Mouse (Mus musculus) CH12.LX (cell line): ENCODE measurements around the gene Mllt10. TPM values are rescaled to one million over a fixed set of nuclear protein-coding genes. Genes with fewer than 3 reads are reported as not detected.
A peak's percentile ranks its signal among the peaks of the same experiment; 100 is the strongest.

Experiments used
- DNase-seq: peaks from one replicate; pipeline ENCODE4 v3.0.0-alpha.2; 2013; ENCODE audit errors: extremely low read depth
- H3K27ac ChIP-seq: 2 replicates; pipeline ENCODE4 v1.5.1; 2012; ENCODE audit warnings: low read depth, mild to moderate bottlenecking, control low read depth, moderate library complexity; ENCODE audit not compliant: insufficient read depth
- H3K27me3 ChIP-seq: replicated peaks from 2 replicates; pipeline ENCODE3; 2012; ENCODE audit warnings: inconsistent platforms
- H3K36me3 ChIP-seq, 2 experiments: replicated peaks in 1 of 2; 2 replicates each; pipeline versions ENCODE3 to v1.6.1; 2012; ENCODE audit warnings: inconsistent platforms in 1 of 2, low read length in 1 of 2, mild to moderate bottlenecking in 1 of 2, mixed read lengths in 1 of 2, moderate library complexity in 1 of 2; ENCODE audit not compliant: control insufficient read depth in 1 of 2, insufficient read depth in 1 of 2
- H3K4me1 ChIP-seq, 2 experiments: 2 replicates each; pipeline ENCODE4 v1.6.1; 2012; ENCODE audit warnings: inconsistent platforms in 1 of 2, moderate library complexity in 1 of 2; ENCODE audit not compliant: insufficient read depth in 2 of 2, control insufficient read depth in 1 of 2
- H3K4me2 ChIP-seq: 2 replicates; pipeline ENCODE4 v1.6.1; 2012; ENCODE audit warnings: low read depth, mild to moderate bottlenecking, control low read depth; ENCODE audit not compliant: poor library complexity, insufficient read depth, severe bottlenecking
- H3K4me3 ChIP-seq, 3 experiments: fragments of 150-350 bp in 1 of 3; sonication (generic) in 1 of 3; replicated peaks in 1 of 3; 2 replicates each; pipeline versions ENCODE3 to v1.5.1; 2011 to 2012; ENCODE audit warnings: low read depth in 2 of 3, low read length in 2 of 3, mild to moderate bottlenecking in 2 of 3, moderate library complexity in 2 of 3, control low read depth in 1 of 3, improper control_type of control experiment in 1 of 3, inconsistent platforms in 1 of 3, mixed read lengths in 1 of 3; ENCODE audit not compliant: poor library complexity in 1 of 3
- H3K79me2 ChIP-seq: replicated peaks from 2 replicates; pipeline ENCODE4 v1.6.1; 2012; ENCODE audit warnings: mild to moderate bottlenecking, moderate library complexity; ENCODE audit not compliant: control insufficient read depth, poor library complexity, insufficient read depth, severe bottlenecking; ENCODE audit errors: extremely low read depth
- H3K9ac ChIP-seq: 2 replicates; pipeline ENCODE4 v1.6.1; 2012; ENCODE audit warnings: low read depth, mild to moderate bottlenecking, control low read depth, moderate library complexity; ENCODE audit not compliant: insufficient read depth
- H3K9me3 ChIP-seq: replicated peaks from 2 replicates; pipeline ENCODE3; 2012; ENCODE audit warnings: low read length, inconsistent platforms, mixed read lengths
- BHLHE40 ChIP-seq: IDR thresholded peaks from 2 replicates; pipeline ENCODE4 v1.6.1; 2011; ENCODE audit warnings: mild to moderate bottlenecking, low read depth, low read length, improper control_type of control experiment
- CTCF ChIP-seq, 2 experiments: IDR thresholded peaks in 1 of 2; conservative IDR thresholded peaks in 1 of 2; 2 replicates each; pipeline ENCODE4 v1.5.1; 2011 to 2012; ENCODE audit warnings: low read depth in 2 of 2, low read length in 2 of 2, improper control_type of control experiment in 1 of 2, inconsistent platforms in 1 of 2, mild to moderate bottlenecking in 1 of 2, moderate library complexity in 1 of 2
- E2F4 ChIP-seq: IDR thresholded peaks from 2 replicates; pipeline ENCODE4 v1.6.1; 2011; ENCODE audit warnings: low read depth, low read length, improper control_type of control experiment; ENCODE audit not compliant: insufficient replicate concordance
- ELF1 ChIP-seq: IDR thresholded peaks from 2 replicates; pipeline ENCODE4 v1.6.1; 2014; ENCODE audit warnings: low read depth, mild to moderate bottlenecking, inconsistent platforms, low read length, improper control_type of control experiment
- EP300 ChIP-seq: IDR thresholded peaks from 2 replicates; pipeline ENCODE4 v1.6.1; 2011; ENCODE audit warnings: low read length, improper control_type of control experiment
- ETS1 ChIP-seq: conservative IDR thresholded peaks from 2 replicates; pipeline ENCODE4 v1.6.1; 2012; ENCODE audit warnings: low read depth, mild to moderate bottlenecking, inconsistent platforms, low read length, improper control_type of control experiment, moderate library complexity
- GABPA ChIP-seq: IDR thresholded peaks from 2 replicates; pipeline ENCODE4 v1.6.1; 2012; ENCODE audit warnings: low read depth, low read length, improper control_type of control experiment, inconsistent platforms; ENCODE audit not compliant: insufficient replicate concordance
- JUN ChIP-seq: IDR thresholded peaks from 2 replicates; pipeline ENCODE4 v1.6.1; 2011; ENCODE audit warnings: low read depth, mild to moderate bottlenecking, low read length, improper control_type of control experiment, moderate library complexity; ENCODE audit not compliant: insufficient read depth
- JUND ChIP-seq: conservative IDR thresholded peaks from 2 replicates; pipeline ENCODE4 v1.6.1; 2011; ENCODE audit warnings: low read depth, low read length, improper control_type of control experiment
- MAX ChIP-seq: IDR thresholded peaks from 2 replicates; pipeline ENCODE4 v1.6.1; 2011; ENCODE audit warnings: low read length, improper control_type of control experiment
- MEF2A ChIP-seq: IDR thresholded peaks from 2 replicates; pipeline ENCODE4 v1.6.1; 2014; ENCODE audit warnings: low read depth, mild to moderate bottlenecking, inconsistent platforms, low read length, improper control_type of control experiment, borderline replicate concordance
- MXI1 ChIP-seq: IDR thresholded peaks from 2 replicates; pipeline ENCODE4 v1.6.1; 2011; ENCODE audit warnings: mild to moderate bottlenecking, low read depth, low read length, improper control_type of control experiment
- NELFE ChIP-seq: IDR thresholded peaks from 2 replicates; pipeline ENCODE4 v1.6.1; 2011; ENCODE audit warnings: low read depth, low read length, improper control_type of control experiment
- PAX5 ChIP-seq: IDR thresholded peaks from 2 replicates; pipeline ENCODE4 v1.6.1; 2012; ENCODE audit warnings: low read length, inconsistent platforms, mixed read lengths
- POLR2AphosphoS2 ChIP-seq: IDR thresholded peaks from 2 replicates; pipeline ENCODE4 v1.6.1; 2011; ENCODE audit warnings: low read depth, low read length, improper control_type of control experiment
- SMC3 ChIP-seq: IDR thresholded peaks from 2 replicates; pipeline ENCODE4 v1.6.1; 2011; ENCODE audit warnings: low read depth, low read length, improper control_type of control experiment
- TBP ChIP-seq: conservative IDR thresholded peaks from 2 replicates; pipeline ENCODE4 v1.6.1; 2011; ENCODE audit warnings: low read depth, low read length, improper control_type of control experiment
- TCF12 ChIP-seq: IDR thresholded peaks from 2 replicates; pipeline ENCODE4 v1.6.1; 2014; ENCODE audit warnings: low read depth, mild to moderate bottlenecking, inconsistent platforms, low read length, improper control_type of control experiment
- ZC3H11A ChIP-seq: IDR thresholded peaks from 2 replicates; pipeline ENCODE4 v1.6.1; 2012; ENCODE audit warnings: low read depth, mild to moderate bottlenecking, inconsistent platforms, low read length, improper control_type of control experiment
- ZKSCAN1 ChIP-seq: IDR thresholded peaks from 2 replicates; pipeline ENCODE4 v1.6.1; 2012; ENCODE audit warnings: low read depth, inconsistent platforms, low read length, improper control_type of control experiment, borderline replicate concordance
- ZMIZ1 ChIP-seq: IDR thresholded peaks from 2 replicates; pipeline ENCODE4 v1.6.1; 2012; ENCODE audit warnings: low read depth, mild to moderate bottlenecking, inconsistent platforms, low read length, improper control_type of control experiment
- ZNF384 ChIP-seq: IDR thresholded peaks from 2 replicates; pipeline ENCODE4 v1.6.1; 2012; ENCODE audit warnings: low read depth, low read length, improper control_type of control experiment, inconsistent platforms
- dilution Hi-C: fragments of 300-500 bp; cut with MboI; formaldehyde crosslinking; loops from 2 replicates; pipeline ENCODE4 v1.14.3; 2020; ENCODE audit warnings: low sequenced_read_pairs; ENCODE audit not compliant: extremely low pct_unique_long_range_greater_than_20kb, extremely low pct_ligation_motif_present
- in situ Hi-C: fragments of 300-500 bp; cut with MboI; formaldehyde crosslinking; loops from 3 replicates; pipeline ENCODE4 v1.14.3; 2019; ENCODE audit warnings: low sequenced_read_pairs, low pct_ligation_motif_present, low pct_unique_long_range_greater_than_20kb, mixed read lengths
- polyA plus RNA-seq: library from polyadenylated mRNA; unstranded; fragments of >175 nt; gene quantifications from 2 replicates; pipeline ENCODE4 v1.2.1, GENCODE M21; 2012; ENCODE audit warnings: low read depth; ENCODE audit not compliant: insufficient read length
- total RNA-seq, 2 experiments: library from RNA; depleted of rRNA; stranded (reverse); fragments of 300-350 nt in 1 of 2; fragments of >200 nt in 1 of 2; gene quantifications; 2 replicates each; pipeline ENCODE4 v1.2.3; 2012 to 2014

Mllt10 gene
- total and polyA plus RNA-seq, 3 experiments = 22.0 to 39.2 (median 27.2) TPM

DNA sequence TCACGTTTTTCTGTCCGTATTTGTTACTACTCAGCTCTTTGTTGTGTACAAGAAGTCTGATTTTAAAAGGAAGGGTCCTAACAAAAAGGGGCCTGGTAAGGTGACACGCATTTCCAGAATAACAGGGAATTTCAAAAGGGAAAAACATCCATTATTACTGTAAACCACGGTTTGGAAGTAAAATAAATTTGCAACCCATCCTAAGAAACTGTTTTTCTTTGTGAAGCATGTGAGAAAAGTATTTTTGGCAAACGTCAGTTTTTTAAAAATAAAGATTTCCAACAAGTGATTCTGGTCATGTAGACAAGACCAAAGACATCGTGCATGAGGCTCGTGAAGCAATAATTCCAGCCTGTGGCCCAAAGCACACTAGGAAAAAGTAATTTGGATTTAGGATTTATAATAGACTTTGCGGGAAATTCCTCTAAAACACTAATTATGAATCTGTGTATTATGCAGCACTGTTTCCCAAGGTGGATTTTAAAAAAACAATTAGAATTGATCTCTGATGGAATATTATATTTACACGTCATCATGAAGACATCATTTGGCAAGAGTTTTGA, 3.2 kb downstream of the Mllt10 start:
- H3K36me3 ChIP-seq = no peaks in the 10 kb centered on the region
- dilution Hi-C loops = no loop called here
- peaks cover 8% of the 10 kb centered on the region for H3K79me2 ChIP-seq
- peak overlapping the region; percentile 96 for H3K9ac ChIP-seq
- peak overlapping the region; percentile 65 to 69 (median 67) for H3K4me3 ChIP-seq
- no peaks in the 10 kb centered on the region for H3K9me3 ChIP-seq
- TF ChIP-seq GABPA = no peak
- no peak for TF ChIP-seq MAX
- no peak; the same call in 1 of the 2 replicates for TF ChIP-seq EP300
- TF ChIP-seq ZKSCAN1 = no peak
- no peak for TF ChIP-seq ETS1
- TF ChIP-seq JUN = no peak
- no peak for TF ChIP-seq MXI1
- TF ChIP-seq ZC3H11A = no peak
- TF ChIP-seq SMC3 = no peak
- TF ChIP-seq ELF1 = no peak
- TF ChIP-seq NELFE = no peak
- TF ChIP-seq ZNF384 = no peak
- no peak for TF ChIP-seq BHLHE40
- TF ChIP-seq ZMIZ1 = no peak
- no peak for TF ChIP-seq TBP
- TF ChIP-seq CTCF (conservative IDR thresholded peaks at IDR 0.05 in 1 of 2, IDR thresholded peaks at IDR 0.05 in 1 of 2; ENCODE audit: low read depth in 2 of 2, low read length in 2 of 2) = no peak
- TF ChIP-seq PAX5 = no peak
- no peak for TF ChIP-seq JUND
- TF ChIP-seq E2F4 = no peak
- in situ Hi-C loops = no loop called here
- peak overlapping the region; percentile 63; the same call in 1 of the 2 replicates for H3K4me2 ChIP-seq
- no peak overlapping the region; the same call in 1 of the 2 replicates for H3K27ac ChIP-seq
- no peaks in the 10 kb centered on the region for H3K27me3 ChIP-seq
- peaks cover 0 to 21% of the 10 kb centered on the region in 2 experiments; a peak in 2 of 4 replicates for H3K4me1 ChIP-seq
- no peak for DNase-seq

DNA sequence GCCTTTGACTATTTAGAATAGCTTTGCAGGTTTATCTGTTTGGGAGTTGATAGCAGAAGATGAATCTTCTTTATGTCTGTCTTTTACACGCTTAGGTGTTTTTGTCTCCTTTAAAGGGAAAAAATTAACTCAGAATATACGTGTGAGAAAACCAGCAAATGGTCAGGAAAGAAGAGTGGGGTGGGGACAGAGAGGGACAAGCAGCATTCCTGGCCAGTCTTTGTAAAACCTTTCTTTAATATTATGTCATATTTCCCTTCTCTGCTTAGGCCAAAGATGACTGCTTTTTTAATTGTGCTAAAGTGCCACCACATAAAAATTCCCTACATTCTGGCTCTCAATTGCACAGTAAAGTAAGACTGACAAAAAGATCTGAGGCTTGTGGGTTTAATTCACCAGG, 4.0 kb downstream of the Mllt10 start:
- no peak for DNase-seq
- no peak overlapping the region for H3K27ac ChIP-seq
- no peaks in the 10 kb centered on the region for H3K36me3 ChIP-seq
- H3K4me3 ChIP-seq = no peak overlapping the region
- dilution Hi-C loops (no loop called here), in situ Hi-C loops (no loop called here)
- H3K9ac ChIP-seq = peak overlapping the region; percentile 96
- no peak for TF ChIP-seq POLR2AphosphoS2
- TF ChIP-seq TCF12 = no peak
- no peak for TF ChIP-seq NELFE
- 0 out of 2 replicates have a peak, but pooled peaks have one; percentile 7 for TF ChIP-seq MXI1
- no peak for TF ChIP-seq MEF2A
- TF ChIP-seq CTCF (conservative IDR thresholded peaks at IDR 0.05 in 1 of 2, IDR thresholded peaks at IDR 0.05 in 1 of 2; ENCODE audit: low read depth in 2 of 2, low read length in 2 of 2) = no peak
- no peak for TF ChIP-seq PAX5
- TF ChIP-seq, all 38 proteins: peak for 1
- peak overlapping the region; percentile 71; the same call in 1 of the 2 replicates for H3K4me2 ChIP-seq
- peaks cover 8% of the 10 kb centered on the region for H3K79me2 ChIP-seq
- peaks cover 0 to 21% of the 10 kb centered on the region in 2 experiments; a peak in 2 of 4 replicates for H3K4me1 ChIP-seq
- H3K9me3 ChIP-seq = no peaks in the 10 kb centered on the region
- H3K27me3 ChIP-seq = no peaks in the 10 kb centered on the region
